Mouse (Mus musculus) forebrain, embryonic 10.5 days (tissue): ENCODE data around the gene As3mt. TPM values are rescaled to one million over a fixed set of nuclear protein-coding genes. Genes with fewer than 3 reads are reported as not detected.

Experiments
- DNase-seq: peaks from one replicate; pipeline ENCODE4 v3.0.0-alpha.2; 2017; ENCODE audit warnings: low spot score; ENCODE audit errors: extremely low spot score
- H3K27ac ChIP-seq: fragments of 300-500 bp; sonication (generic); 2 replicates; pipeline ENCODE4 v1.5.1; 2016; ENCODE audit warnings: mild to moderate bottlenecking
- H3K27me3 ChIP-seq: fragments of 300-500 bp; sonication (generic); 2 replicates; pipeline ENCODE4 v1.6.1; 2016; ENCODE audit warnings: mild to moderate bottlenecking; ENCODE audit not compliant: poor library complexity, severe bottlenecking
- H3K36me3 ChIP-seq: fragments of 300-500 bp; sonication (generic); replicated peaks from 2 replicates; pipeline ENCODE4 v1.6.1; 2016; ENCODE audit warnings: mild to moderate bottlenecking, moderate library complexity
- H3K4me1 ChIP-seq: fragments of 300-500 bp; sonication (generic); 2 replicates; pipeline ENCODE4 v1.6.1; 2016
- H3K4me3 ChIP-seq: fragments of 300-500 bp; sonication (generic); 2 replicates; pipeline ENCODE4 v1.5.1; 2016; ENCODE audit warnings: mild to moderate bottlenecking, moderate library complexity
- H3K9me3 ChIP-seq: fragments of 300-500 bp; sonication (generic); 2 replicates; pipeline ENCODE4 v1.6.1; 2016; ENCODE audit warnings: mild to moderate bottlenecking, moderate library complexity
- WGBS: fragments of 180-500 bp; shearing (Covaris S2); methylation state at CpG from one replicate; pipeline ENCODE4 v1.1.7; 2016; 5-methylcytosine and 5-hydroxymethylcytosine counted together
- polyA plus RNA-seq: library from polyadenylated mRNA; unstranded; fragments of >200 nt; fragmentation: Nextera tagmentation; extraction: Ambion mirVana; gene quantifications from 2 replicates; pipeline ENCODE4 v1.2.1, GENCODE M21; 2016

Gene As3mt
- 23.9 and 27.3 TPM in 2 replicates for polyA plus RNA-seq

- H3K27ac ChIP-seq: peak within 1 kb of the TSS; percentile 84
- peaks cover 17% of the 10 kb centered on the region for H3K4me1 ChIP-seq
- H3K36me3 ChIP-seq: no peaks in the 10 kb centered on the region; the same call in 1 of the 2 replicates
- WGBS: 13% methylated on average over 31 of the region's 31 CpGs
- H3K27me3 ChIP-seq: peaks cover 17% of the 10 kb centered on the region
- H3K9me3 ChIP-seq: no peaks in the 10 kb centered on the region
- peak; percentile 53 for DNase-seq
- peak within 1 kb of the TSS; percentile 56 for H3K4me3 ChIP-seq
Measured at GRCm38 (mm10) chr19:46707296-46708151, at the start of gene As3mt. As3mt (plus strand) TSS chr19:46707458.

GRCm38 (mm10) chr19:46658348-46658747 lies 48.9 kb upstream of the As3mt start:
- Histone ChIP-seq H3K36me3 (peaks cover 48% of the 10 kb centered on the region), H3K27me3 (no peaks in the 10 kb centered on the region), H3K27ac (no peak overlapping the region), H3K4me1 (no peaks in the 10 kb centered on the region; the same call in 1 of the 2 replicates), H3K4me3 (no peak overlapping the region), H3K9me3 (no peaks in the 10 kb centered on the region)
- WGBS: 95% methylated on average over 7 of the region's 7 CpGs
- no peak for DNase-seq

- Histone ChIP-seq H3K9me3 (no peaks in the 10 kb centered on the region), H3K36me3 (peaks cover 43% of the 10 kb centered on the region), H3K4me1 (no peaks in the 10 kb centered on the region; the same call in 1 of the 2 replicates), H3K27me3 (no peaks in the 10 kb centered on the region), H3K4me3 (no peak overlapping the region), H3K27ac (no peak overlapping the region)
- 93% methylated on average over 9 of the region's 9 CpGs for WGBS
- no peak for DNase-seq
Measured at GRCm38 (mm10) chr19:46658851-46659250, 48.4 kb upstream of the As3mt start.

- DNase-seq: no peak
- Histone ChIP-seq H3K9me3 (no peaks in the 10 kb centered on the region), H3K4me3 (no peak overlapping the region), H3K27me3 (no peaks in the 10 kb centered on the region), H3K27ac (no peak overlapping the region), H3K4me1 (peaks cover 12% of the 10 kb centered on the region), H3K36me3 (peaks cover 17% of the 10 kb centered on the region)
- 81% methylated on average over 4 of the region's 4 CpGs for WGBS
Measured at GRCm38 (mm10) chr19:46661511-46661910, 45.7 kb upstream of the As3mt start.

- WGBS: 92% methylated on average over 8 of the region's 8 CpGs
- H3K27ac ChIP-seq: no peak overlapping the region
- no peak for DNase-seq
Measured at GRCm38 (mm10) chr19:46662214-46662613, 45.0 kb upstream of the As3mt start.

GRCm38 (mm10) chr19:46662784-46663183 lies 44.5 kb upstream of the As3mt start:
- Histone ChIP-seq H3K9me3 (no peaks in the 10 kb centered on the region), H3K36me3 (peaks cover 5% of the 10 kb centered on the region), H3K4me3 (no peak overlapping the region), H3K27ac (no peak overlapping the region), H3K4me1 (peaks cover 15% of the 10 kb centered on the region), H3K27me3 (no peaks in the 10 kb centered on the region)
- whole genome bisulfite sequencing: 88% methylated on average over 6 of the region's 6 CpGs
- DNase-seq: no peak

More at GRCm38 (mm10) chr19:46662214-46662613, 45.0 kb upstream of the As3mt start:
- peaks cover 10% of the 10 kb centered on the region for H3K36me3 ChIP-seq
- peaks cover 12% of the 10 kb centered on the region for H3K4me1 ChIP-seq
- H3K27me3 ChIP-seq: no peaks in the 10 kb centered on the region
- no peak overlapping the region for H3K4me3 ChIP-seq
- H3K9me3 ChIP-seq: no peaks in the 10 kb centered on the region

GRCm38 (mm10) chr19:46665474-46665873 lies 41.8 kb upstream of the As3mt start:
- peaks cover 15% of the 10 kb centered on the region for H3K4me1 ChIP-seq
- no peaks in the 10 kb centered on the region for H3K9me3 ChIP-seq
- DNase-seq: peak; percentile 36
- no peaks in the 10 kb centered on the region for H3K36me3 ChIP-seq
- H3K4me3 ChIP-seq: no peak overlapping the region
- WGBS: 64% methylated on average over 7 of the region's 7 CpGs
- H3K27me3 ChIP-seq: no peaks in the 10 kb centered on the region
- H3K27ac ChIP-seq: no peak overlapping the region

GRCm38 (mm10) chr19:46667300-46667699 lies 40.0 kb upstream of the As3mt start:
- no peak for DNase-seq
- H3K36me3 ChIP-seq: no peaks in the 10 kb centered on the region
- no peak overlapping the region for H3K27ac ChIP-seq
- H3K27me3 ChIP-seq: peaks cover 12% of the 10 kb centered on the region; the same call in 1 of the 2 replicates
- WGBS: 75% methylated on average over 11 of the region's 11 CpGs
- H3K9me3 ChIP-seq: no peaks in the 10 kb centered on the region
- H3K4me3 ChIP-seq: no peak overlapping the region
- peaks cover 19% of the 10 kb centered on the region for H3K4me1 ChIP-seq

- Histone ChIP-seq H3K27ac (no peak overlapping the region), H3K36me3 (no peaks in the 10 kb centered on the region), H3K4me3 (no peak overlapping the region), H3K27me3 (peaks cover 16% of the 10 kb centered on the region; the same call in 1 of the 2 replicates), H3K9me3 (no peaks in the 10 kb centered on the region), H3K4me1 (peaks cover 19% of the 10 kb centered on the region)
- no peak for DNase-seq
- 88% methylated on average over 10 of the region's 10 CpGs for WGBS
Measured at GRCm38 (mm10) chr19:46668263-46668662, 39.0 kb upstream of the As3mt start.

GRCm38 (mm10) chr19:46669802-46670201 lies 37.5 kb upstream of the As3mt start:
- H3K4me1 ChIP-seq: peaks cover 19% of the 10 kb centered on the region
- DNase-seq: no peak
- H3K27ac ChIP-seq: no peak overlapping the region
- H3K4me3 ChIP-seq: no peak overlapping the region
- no peaks in the 10 kb centered on the region for H3K9me3 ChIP-seq
- 90% methylated on average over 5 of the region's 5 CpGs for WGBS
- peaks cover 16% of the 10 kb centered on the region; the same call in 1 of the 2 replicates for H3K27me3 ChIP-seq
- no peaks in the 10 kb centered on the region for H3K36me3 ChIP-seq

- peaks cover 10% of the 10 kb centered on the region for H3K4me1 ChIP-seq
- H3K36me3 ChIP-seq: no peaks in the 10 kb centered on the region
- H3K27ac ChIP-seq: no peak overlapping the region
- no peak overlapping the region for H3K4me3 ChIP-seq
- peak; percentile 61 for DNase-seq
- H3K9me3 ChIP-seq: no peaks in the 10 kb centered on the region
- 25% methylated on average over 13 of the region's 13 CpGs for WGBS
- H3K27me3 ChIP-seq: peaks cover 16% of the 10 kb centered on the region; the same call in 1 of the 2 replicates
Measured at GRCm38 (mm10) chr19:46670691-46671090, 36.6 kb upstream of the As3mt start.

- WGBS: 76% methylated on average over 5 of the region's 5 CpGs
Measured at GRCm38 (mm10) chr19:46672766-46673418, 34.4 kb upstream of the As3mt start, which contains the start of gene Cyp17a1. Cyp17a1 (minus strand) TSS chr19:46673172.

More at GRCm38 (mm10) chr19:46672766-46673418, 34.4 kb upstream of the As3mt start, which contains the start of gene Cyp17a1:
- Histone ChIP-seq H3K9me3 (no peaks in the 10 kb centered on the region), H3K4me3 (no peak within 1 kb of the TSS), H3K27ac (no peak within 1 kb of the TSS), H3K36me3 (no peaks in the 10 kb centered on the region), H3K27me3 (peaks cover 16% of the 10 kb centered on the region; the same call in 1 of the 2 replicates), H3K4me1 (0 out of 2 replicates have a peak, but pooled peaks cover 3% of the 10 kb centered on the region)
- no peak for DNase-seq
